Mouse (Mus musculus): Measurements from ENCODE around the gene Fndc3b. TPM values are rescaled to one million over a fixed set of nuclear protein-coding genes. Genes with fewer than 3 reads are reported as not detected.
"Not testable (repeated sequence)": the region's sequence is repeated elsewhere in the genome, so short reads cannot be mapped to it uniquely, and the experiment has no call there.

Fndc3b gene
- total RNA-seq, 2 experiments from 2014 or later, result 20.6 to 22.0 TPM

DNA sequence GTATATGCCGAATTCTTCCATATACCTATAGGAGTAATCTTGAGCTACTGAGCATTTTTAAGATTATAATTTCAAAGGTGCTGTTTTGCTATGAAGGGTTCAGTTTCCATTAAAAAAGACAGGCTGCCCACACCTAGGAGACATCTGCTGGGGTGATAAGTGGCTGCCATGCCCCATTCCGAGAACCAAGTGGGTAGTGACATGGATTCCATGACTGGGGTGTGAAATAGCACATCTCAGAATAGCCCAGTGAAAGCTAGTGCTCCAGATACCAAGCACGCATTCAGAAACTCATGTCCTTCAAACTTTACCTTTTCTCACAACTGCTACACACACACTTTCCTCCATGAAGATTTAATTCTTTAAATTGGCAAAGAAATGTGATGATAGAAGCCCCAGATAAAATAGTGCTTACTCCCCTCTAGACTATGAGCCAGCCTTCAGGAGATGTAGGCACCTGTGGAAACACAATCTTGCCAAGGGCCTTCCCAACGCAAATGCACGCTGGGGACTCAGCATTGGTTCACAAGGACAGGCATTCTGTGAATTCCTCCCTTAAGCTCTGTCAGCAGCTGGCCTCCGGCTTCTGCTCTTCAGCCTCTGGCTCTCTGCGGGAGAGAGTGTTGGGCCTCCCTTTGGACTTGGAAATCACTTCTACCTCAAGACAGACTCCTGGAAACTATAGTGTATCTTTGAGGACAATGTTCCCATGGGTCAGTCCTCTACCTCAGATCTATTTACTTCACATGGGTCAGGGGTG, 207.6 kb downstream of the Fndc3b start:
- DNase-seq, result no peak

DNA sequence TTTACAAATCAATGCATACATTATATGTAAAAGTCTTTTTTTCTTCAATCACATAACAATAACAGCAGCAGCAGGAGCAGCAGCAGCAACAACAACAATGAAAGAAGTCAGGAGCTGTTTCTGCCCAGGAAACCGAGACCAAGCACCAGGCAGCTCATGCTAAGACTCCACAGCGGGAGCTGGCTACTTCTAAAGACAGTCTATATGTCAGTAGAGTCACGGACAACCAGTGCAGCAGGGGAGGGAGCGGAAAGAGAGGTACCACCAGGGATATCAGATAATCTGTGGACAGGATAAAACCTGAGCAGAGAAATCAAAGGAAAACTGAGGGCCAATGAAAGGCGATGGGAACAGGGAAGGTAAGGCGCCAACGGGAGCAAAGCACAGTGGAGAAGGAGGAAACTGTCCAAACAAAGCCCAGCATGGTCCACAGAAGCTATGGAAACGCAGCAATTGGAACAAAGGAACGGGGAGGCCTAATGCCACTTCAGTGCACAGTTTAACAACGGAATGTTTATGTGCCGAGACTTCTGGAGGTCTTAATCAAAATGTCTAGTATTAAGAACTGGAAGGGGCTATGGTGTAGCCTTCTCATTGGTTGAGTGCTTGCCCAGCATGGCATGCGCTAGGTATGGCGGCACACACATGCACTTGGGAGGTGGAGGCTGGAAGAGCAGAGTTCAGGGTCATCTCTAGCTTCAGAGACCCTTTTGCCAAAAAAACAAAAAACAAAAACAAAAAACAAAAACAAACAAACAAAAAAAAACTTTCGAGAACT, 215.6 kb downstream of the Fndc3b start:
- no peak for DNase-seq

DNA sequence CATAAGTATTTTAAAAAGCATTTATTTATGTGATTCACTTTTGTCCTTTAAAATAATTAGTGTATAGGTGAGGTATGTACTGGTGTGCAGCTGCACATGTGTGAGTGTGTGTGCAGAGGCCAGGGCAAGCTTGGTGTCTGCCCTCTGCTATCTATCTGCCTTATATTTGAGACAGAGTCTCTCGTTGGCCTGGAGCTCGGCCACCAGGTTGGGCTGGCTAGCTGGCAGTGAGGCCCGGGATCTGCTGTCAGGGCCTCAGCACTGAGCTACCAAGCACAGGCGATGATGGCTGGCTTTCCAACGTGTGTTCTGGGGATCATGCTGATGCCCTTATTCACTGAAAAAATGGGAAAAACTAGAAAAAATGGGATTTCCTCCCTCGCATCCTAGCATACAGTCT, 216.4 kb downstream of the Fndc3b start:
- no peak for DNase-seq

DNA sequence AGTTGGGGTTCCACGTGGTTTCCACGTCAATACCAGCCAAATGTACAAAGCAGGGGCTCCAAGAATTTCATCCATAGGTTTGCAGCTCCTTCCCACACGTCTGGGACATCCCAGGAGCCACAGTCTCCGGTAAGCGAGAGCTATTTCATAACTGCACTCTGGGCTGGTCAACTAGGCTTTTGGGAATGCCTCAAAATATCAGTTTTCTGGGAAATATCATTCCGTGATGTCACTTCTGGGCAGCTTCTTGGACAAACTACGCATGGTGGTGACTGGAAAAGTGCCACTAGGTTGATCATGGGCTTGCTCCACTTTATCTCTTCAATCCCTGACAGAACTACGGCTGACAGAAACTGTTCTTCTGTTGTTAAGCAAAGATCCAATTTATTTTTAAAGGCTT, 217.0 kb downstream of the Fndc3b start:
- no peak for DNase-seq

DNA sequence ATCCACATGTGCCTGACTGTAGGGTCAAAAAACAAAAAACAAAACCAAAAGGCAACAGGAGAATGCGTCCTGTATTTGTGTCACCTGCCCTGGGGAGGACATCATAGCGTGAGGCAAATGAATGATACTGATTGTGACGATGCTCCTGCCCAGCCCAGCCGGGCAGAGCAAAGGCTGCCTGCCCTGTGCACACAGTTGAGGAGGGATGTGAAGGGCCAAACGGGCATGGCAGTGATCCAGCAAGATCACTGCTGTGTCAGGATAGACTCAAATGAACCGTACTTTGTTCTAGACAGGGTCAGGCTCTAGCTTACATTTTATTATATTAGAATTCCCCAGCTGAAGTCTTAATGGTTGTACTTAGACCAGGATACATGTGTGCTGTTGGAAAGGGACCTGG, 219.3 kb downstream of the Fndc3b start:
- DNase-seq, result no peak

DNA sequence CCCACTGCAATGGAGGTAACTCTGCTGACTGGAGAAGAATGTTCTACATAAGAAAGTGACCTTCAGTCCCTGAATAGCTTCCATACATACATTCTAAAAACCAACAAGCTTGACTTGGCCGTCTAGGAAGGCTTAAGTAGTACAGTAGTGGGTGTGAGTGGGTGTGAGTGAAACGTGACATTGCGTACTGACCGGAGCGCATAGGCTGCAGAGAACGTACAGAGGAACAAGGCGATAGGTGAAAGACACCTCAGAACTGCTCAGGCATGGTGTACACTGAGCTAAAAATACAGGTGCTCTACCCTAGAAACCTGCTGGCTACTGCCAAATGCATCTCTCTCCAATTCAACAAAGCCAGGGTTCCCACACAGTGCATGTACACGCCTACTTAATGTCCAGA, 219.7 kb downstream of the Fndc3b start:
- no peak for DNase-seq

DNA sequence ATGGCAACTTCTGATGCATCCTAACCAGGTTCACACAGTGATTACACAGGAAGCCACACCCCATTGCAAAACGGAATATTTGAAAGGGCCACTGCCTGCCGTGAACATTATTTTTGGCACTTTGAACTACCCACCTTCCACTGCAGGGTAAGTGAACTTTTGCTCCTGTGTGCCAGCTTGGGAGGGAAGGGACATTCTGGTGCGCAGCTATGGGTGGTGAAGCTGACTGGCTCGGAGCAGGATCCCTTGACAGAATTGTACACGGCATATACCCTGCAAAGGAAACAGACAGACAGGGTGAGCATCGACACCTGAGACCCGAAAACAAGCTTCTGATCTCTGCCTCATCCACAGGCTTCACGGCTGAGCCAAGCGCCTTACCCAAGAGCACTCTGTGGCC, 220.2 kb downstream of the Fndc3b start:
- no peak for DNase-seq

DNA sequence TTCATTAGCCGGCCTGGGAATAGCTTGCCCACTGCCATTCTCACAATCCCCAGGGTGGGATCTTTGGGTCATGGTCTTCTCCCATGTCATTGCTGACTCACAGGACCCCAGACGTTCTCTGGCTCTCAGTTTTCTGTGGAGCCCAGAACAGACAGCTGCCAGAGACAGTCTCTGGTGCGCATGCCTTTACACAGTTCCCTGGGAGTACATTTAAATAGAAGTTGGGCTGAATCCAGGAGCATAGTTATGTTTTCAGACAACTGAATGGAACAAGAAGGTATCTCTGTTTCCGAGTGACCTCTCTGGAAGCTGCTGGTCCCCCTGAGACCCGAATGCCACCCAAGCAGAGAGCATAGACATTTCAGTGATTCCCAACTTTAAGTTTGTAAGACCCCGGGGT, 221.6 kb downstream of the Fndc3b start:
- no peak for DNase-seq

DNA sequence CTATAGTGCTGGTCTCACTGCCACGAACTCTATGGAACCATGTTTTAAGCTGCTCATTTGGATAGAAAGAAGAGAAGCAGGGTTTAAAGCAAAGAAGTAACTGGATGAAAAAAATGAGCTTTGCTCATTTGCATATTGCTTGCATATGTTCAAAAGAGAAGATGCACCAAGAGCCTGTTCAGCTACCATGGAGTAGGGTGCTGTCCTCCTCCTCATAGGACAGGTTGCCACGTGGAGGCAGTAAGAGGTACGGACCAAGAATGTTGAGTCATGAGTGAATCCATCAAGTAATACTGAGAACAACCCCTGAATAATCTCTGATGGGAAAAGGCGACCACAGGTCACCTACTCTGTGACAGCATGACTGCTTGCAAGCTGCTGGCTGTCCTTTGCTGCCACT, 226.0 kb downstream of the Fndc3b start:
- DNase-seq, result no peak

DNA sequence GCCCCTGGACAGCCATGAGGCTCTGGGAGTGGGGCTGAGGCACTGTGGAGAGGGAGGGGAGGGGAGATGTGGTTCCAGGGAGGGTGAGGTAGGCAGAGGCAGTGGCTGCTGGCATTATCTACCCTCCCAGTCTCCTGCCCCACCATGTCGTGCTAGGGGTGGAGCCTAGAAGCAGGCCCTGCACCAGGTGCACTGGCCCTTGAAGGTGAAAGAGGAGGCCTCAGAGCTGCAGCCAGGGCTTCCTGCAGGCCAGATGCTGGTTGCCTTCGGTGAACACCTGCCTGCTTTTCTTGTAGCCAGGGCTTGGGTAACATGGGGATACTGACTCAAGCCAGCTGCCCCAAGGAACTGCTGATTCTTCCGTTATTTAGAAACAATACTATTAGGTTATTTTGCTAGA, 226.4 kb downstream of the Fndc3b start:
- DNase-seq, result no peak

DNA sequence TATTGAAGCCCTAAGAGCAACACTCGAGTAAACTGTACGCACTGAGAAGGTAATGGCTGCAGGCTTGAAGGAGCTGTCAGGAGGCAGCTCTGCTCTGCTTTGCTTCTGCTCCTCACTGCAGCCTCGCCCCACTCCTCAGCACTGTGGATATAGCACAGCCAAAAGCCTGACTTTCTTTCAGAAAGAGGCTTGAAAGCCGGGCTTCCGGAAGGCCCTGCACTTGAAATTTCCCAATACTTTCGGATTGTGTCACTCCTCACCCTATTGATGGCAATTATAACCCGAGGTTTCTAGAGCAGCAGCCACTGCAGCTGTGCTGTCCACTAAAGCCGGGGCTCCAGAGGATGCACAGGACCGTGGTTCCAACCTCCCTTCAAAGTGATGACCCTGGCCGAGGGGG, 227.3 kb downstream of the Fndc3b start:
- DNase-seq, result no peak

DNA sequence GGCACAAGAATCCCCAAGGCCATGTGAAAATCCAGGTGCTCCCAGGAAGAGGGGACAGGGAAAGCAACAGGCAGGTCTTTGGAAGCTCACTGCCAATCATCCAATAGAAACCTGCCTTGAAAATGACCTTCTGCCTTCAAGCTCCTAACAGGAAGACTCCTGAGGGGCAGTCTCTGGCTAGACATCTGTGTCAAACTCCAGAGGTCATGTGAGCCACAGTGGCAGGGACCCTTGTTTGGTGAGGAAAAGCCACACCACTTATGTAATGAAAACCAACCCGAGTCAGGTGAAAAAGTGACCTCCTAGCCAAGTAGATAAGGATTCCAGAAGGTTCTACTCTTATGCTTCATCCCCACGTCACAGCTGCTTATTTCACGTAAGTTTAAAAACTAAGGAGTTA, 227.8 kb downstream of the Fndc3b start:
- DNase-seq, result no peak

DNA sequence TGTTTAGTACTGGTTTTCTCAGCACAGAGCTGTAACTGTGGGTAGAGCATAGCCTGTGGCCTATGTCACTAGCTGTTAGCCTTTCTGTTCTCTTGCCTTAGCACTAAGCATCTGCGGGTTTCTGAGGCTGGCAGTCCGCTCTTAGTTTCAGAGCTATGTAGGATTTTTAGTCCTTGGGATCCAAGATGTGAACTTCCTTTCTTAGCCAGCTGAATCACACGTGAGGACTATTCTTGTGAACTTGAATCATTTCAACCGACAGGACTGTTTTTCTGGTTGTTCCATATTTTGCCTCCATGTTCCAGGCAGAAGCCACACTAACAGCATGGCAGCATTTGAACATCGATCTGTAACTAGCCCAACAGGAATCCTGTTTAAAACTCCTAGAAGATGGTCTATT, 229.4 kb downstream of the Fndc3b start:
- no peak for DNase-seq

DNA sequence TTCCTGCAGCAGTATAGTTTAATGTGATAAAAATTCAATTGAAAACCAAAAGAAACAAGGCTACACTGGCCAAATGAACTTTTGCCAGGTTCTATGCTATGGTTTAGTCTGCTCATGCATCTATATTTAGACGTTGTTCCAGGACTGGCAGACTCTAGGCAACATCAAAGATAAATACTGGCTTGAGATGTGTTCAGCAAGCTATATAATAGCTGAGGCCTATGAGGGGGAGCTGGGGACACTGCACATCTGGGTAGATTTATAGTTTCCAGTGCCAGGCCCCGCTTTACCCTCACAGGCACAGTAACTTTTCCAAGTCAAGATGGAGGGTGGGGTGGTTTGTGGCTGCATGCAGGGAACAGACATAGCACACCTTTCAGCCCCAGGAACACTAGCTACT, 231.7 kb downstream of the Fndc3b start:
- DNase-seq, result no peak

DNA sequence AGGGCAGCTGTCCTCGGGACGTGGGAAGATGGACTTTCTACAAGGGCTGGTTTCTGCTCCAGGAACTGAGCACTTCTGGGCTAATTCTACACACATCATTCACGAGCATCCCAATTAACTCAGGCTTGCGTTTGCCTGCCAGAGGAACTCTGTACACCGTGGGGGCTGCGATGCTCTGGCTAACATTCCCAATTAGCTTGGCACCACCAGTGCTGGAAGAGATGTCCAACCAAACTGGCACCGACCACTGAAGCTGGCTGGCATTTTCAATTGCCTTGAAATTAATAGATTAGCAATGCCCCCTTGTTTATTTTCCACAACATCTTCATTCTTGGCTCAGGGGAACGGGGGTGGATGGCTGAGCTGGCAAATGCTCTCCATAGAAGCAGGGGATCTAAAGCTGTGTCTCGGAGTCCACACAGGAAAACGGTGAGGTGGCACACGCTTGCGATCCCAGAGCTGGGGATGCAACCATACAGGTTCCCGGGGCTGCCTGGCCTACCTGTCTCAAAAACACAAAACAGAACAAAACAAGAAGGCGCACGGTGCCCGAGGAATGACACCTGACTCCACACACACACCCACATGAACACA, 232.4 kb downstream of the Fndc3b start:
- no peak for DNase-seq

DNA sequence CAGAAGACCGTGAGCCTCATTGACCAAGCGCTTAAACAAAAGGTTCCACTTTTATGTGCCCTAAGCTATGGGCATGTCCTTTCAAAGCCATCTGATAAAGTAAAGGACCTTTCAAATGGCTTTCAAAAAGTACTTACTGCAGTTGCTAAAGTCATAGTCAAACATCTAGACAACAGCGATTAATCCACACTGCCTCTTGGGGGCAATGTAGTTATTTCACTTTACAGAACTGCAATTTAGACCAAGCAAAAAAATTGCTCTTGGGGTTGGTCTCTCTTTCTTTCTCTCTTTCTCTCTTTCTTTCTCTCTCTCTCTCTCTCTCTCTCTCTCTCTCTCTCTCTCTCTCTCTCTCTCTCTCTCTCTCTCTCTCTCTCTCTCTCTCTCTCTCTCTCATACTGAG, 233.4 kb downstream of the Fndc3b start:
- DNase-seq, result not testable (repeated sequence)

DNA sequence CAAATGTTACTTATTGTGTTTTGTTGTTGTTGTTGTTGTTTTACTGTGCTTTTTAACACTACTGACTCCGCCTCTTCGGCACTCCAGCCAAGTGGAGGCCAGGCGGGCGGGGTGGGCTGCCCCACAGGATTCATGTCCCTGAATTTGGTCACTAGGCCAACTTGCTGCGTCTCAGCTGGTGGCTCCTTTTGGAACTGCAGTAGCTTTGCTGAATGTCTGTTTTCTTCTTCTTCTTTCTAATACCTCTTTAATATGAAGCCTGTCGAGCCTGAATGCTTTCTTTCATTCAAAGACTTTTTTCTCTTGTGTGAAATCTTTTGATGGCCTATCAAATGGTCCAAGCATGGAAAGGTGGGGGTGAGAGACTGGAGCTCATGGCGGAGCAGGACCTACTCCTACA, 235.2 kb downstream of the Fndc3b start:
- DNase-seq, result no peak

DNA sequence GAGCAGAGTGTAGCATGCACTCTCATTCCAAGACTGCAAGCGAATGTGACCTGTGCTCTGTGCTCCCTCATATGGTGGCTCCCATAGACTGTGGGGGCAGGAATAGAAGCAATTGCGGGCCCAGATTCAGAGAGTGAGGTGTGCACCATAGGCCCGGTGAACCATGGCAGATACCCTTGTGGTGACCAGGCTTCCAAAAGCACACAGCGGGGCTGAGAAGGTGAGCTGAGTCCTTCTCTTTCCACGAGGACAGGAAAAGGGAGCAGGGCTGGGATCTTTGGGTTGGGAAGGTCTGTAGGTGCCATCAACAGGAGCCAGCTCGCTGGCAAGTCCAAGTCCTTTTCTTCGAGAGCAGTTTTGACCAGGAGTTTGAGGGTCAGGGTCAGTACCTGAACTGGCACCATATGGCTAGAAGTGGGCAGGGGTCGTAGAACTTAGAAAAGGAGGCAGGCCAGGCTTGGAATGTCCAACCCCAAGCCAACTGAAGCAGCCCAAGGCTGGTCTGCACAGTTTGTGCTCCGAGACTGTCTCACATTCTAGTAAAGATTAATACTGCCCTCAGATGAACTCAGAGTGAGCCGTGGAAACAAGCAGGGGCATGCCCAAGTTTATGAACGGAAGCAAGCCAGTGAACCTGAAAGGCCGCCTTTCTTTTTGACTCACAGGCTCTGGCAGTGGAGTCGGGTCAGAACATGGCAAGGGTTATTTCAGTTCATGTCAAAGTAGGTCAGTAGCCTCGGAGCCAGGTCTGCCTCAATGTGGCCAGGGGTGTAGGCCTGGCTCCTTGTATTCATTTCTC, 237.1 kb downstream of the Fndc3b start:
- DNase-seq, result peak; percentile 52

DNA sequence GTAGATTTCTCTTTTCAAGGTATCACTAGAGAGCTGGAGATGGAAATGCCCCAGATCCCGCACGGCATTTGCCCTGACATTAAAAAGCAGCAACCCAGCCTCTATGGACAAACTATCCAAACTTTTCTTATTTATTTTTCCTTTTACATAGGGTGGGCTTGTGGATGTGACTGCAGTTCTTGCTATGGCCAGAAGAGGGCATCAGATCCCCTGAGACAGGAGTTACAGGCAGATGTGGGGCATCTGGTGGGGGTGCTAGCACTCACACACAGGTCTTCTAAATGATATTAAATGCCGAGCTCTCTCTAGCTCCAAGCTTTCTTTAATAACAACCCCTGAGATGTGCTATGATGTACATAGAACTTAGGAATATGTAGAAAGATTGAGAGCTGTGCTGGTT, 238.3 kb downstream of the Fndc3b start:
- DNase-seq, result no peak

DNA sequence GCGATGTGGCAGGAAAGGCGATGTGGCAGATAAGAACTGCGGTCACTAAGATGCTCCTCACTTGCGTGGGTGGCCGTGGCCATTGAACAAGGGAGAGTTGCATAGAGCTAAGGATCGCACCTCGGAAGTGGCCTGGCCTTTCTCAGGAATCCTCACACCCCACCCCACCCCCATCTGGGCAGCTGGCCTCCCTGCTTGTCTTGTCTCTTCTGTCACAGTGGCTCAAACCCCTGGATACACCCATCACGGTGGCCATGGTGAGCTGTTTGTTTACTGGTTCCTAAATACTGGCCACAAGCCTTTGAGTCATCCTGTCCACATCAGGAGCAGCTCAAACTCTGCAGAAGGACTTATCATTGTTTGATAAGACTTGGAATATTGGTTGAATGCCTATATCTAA, 240.3 kb downstream of the Fndc3b start:
- no peak for DNase-seq

DNA sequence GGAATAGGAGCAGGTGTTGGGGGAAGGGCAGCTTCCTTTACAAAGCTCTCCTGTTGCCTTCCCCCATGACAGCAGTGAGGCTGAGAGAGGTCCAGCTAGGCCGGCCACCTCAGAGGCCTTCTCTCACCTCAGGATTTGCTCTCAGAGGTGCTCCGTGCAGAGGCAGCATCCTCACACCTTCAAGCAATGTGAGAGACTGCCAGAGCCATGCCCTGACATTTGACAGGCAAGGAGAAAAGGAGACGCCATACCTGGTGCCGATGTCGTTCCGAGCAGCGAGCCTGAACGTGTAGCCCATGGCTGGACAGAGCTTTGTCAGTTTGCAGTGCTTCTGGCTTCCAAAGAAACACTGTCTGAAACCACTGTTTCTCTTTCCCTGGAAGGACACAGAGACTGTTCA, 241.1 kb downstream of the Fndc3b start:
- DNase-seq, result no peak

DNA sequence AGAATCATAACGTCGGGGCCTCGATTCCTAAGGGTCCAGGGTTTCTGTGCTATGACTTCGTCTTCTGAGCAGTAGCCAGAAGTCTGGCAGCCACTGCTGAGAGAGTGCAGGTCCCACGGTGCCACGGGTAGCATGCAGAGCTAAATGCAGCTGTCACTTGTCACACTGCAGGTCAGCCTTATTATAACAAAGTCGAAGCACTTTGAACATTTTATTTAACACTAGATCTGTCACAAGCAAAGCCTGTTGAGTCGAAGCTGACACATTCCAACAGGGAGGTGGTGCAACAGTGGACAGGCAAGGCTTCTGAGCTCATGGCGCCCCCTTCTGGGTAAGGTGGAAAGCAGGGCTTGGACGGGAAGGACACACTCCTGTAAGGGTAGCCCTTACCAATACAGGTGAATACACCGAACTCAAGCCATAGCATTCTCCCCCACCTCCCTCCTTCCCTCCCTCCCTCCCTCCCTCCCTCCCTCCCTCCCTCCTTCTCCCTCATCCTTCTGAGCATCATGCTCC, 243.5 kb downstream of the Fndc3b start:
- DNase-seq, result no peak

All from gastrocnemius, postnatal 25 days (tissue).